Mouse (Mus musculus) gastrocnemius, adult 18-20 months (tissue): Measurements from ENCODE around the gene Olfr676. TPM values are rescaled to one million over a fixed set of nuclear protein-coding genes. Genes with fewer than 3 reads are reported as not detected.
"Not testable (repeated sequence)": the region's sequence is repeated elsewhere in the genome, so short reads cannot be mapped to it uniquely, and the experiment has no call there.

ENCODE experiments used
- DNase-seq: peaks from one replicate; pipeline ENCODE4 v3.0.0; 2021; ENCODE audit warnings: low spot score
- long read RNA-seq, 2 experiments: library from polyadenylated mRNA; stranded (forward); transcript quantifications; one replicate each; pipeline ENCODE4 v2.0.0; 2021
- total RNA-seq, 2 experiments: library from RNA; stranded (reverse); gene quantifications; 2 replicates each; pipeline ENCODE4 v1.2.3; 2021

The Olfr676 gene
- not detected for total RNA-seq
- long read RNA-seq, experiment 1 = 0 reads
- long read RNA-seq, experiment 2 = 0 reads

DNA sequence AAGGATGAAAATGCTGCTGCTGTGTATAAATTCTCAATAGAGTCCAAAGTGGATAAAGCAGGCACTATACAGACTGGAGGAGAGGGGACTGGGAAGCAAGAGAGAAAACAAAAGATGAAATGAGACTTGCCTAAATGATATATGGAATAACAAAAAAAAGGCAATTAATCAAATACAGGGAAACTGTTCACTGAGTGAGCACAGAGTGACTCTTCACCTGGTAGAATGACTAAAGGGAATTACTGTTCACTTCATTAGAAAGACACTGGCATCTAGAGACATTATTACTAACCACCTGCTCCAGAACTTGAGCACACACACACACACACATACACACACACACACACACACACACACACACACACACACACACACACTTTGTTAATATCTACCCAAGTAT is at the start of gene Olfr676:
TSS of gene Olfr676 (plus strand) at position 301 of the 400 bp plus-strand sequence.
- DNase-seq = no peak

DNA sequence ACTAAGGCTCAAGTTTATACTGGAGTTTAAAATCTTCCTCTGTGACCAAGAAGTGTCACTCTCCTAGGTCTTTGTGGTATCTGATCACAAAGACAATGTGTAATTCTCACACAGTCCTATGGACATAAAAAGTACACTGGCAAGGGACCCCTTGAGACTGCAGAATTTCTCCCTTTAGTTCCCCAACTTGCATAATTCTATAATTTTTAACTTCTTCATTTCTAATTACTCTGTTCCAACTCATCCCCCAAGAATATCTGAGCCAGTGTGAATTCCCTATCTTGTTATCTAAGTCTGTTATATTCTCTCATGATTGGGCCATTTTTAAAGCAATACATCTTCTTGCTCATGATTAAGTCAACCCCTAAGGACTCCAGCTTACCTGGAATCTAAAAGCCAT is 30.6 kb upstream of the Olfr676 start, which contains the start of gene Olfr672:
TSS of gene Olfr672 (minus strand) at position 101 of the 400 bp plus-strand sequence.
- DNase-seq = no peak

DNA sequence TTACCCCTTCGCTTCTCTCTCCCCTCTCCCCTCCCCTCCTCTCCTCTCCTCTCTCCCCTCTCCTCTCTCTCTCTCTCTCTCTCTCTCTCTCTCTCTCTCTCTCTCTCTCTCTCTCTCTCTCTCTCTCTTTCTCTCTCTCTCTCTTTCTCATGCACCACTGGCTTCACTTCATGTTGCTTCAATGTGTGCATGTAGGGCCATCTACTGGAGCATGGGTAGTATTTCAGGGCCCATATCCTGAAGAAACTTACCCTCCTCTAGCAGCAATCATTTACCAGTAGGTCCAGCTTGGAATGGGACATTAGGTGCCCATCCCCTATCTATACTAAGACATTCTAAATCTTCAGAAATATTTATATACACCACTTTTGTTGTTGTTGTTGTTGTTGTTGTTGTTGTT is 10.0 kb upstream of the Olfr676 start:
- DNase-seq = no peak

DNA sequence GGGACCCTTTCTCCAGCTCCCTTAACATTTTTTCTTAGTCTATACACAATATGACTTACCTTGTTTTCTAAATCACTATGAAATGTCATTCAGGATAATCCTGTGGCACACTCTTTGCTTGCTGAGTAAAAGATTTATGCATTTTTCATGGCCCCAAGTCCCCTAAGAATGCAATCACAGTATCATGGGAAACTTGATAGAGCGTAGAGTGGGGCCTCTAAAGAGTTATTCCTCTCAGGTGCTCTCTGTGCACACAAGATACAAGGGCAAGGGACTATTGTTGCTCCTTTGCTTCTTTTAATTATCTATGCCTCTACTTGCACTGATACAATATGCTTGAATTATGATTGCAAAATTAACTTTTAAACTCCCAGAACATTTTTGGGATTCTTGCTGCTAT is 4.1 kb upstream of the Olfr676 start, which contains the start of gene Olfr675:
TSS of gene Olfr675 (minus strand) at position 101 of the 400 bp plus-strand sequence.
- DNase-seq = no peak

DNA sequence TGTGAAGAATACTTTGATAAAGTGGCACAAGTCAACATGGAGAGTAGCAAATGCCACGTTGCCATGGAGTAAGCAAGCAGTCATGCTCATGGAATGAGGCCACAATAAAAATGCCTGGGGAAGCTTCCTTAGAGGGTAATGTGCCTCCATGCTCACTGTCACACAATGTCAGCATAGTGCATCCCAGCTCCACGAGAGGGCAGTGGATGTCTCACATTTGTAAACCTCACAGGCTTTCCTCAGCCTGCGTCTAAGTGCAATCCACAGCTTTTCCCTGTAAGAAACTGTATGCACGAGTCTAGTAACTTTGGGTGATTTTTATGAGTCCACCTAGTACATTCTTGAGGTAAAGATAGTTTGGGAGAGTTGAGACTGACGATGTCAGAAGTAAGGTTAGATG is 1.3 kb downstream of the Olfr676 start:
- DNase-seq = not testable (repeated sequence)

DNA sequence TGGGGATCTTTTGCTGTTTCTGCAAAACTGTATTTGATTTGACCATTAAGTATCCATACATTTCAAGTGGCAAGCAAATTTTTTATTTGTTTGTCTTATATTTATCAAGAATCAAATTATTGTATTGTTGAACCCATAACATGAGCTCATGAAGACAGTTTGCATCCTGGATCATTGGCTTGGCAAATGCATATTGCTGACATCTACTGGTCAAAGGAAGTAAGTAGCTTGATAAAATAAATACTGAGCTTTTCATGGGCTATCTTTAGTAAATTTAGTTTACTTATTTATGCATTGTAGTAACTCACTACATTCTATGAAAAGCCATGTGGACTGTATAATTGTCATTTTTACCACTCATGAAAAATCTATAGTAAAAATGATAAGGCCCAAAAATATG is 26.5 kb downstream of the Olfr676 start:
- DNase-seq = no peak

DNA sequence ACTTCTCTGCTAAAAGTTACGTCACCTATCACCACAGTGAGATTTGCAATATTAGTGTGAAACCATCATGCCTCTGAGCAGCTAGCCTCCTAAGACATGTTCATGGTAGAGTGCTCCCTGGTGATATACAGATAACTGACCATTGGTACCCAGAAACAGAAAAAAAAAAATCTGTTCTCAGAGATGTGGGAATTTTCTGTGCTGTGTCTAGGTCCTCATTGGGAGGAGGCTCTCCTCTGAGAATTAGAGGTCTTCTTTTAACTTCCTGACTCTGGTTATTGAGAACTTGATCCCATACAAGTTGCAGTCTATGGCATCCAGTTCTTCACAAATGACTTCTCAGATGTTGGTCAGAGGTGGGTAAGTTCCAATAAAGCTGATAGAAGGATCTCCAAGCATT is 31.7 kb downstream of the Olfr676 start, which contains the start of gene Olfr678:
TSS of gene Olfr678 (plus strand) at position 301 of the 400 bp plus-strand sequence.
- no peak for DNase-seq

DNA sequence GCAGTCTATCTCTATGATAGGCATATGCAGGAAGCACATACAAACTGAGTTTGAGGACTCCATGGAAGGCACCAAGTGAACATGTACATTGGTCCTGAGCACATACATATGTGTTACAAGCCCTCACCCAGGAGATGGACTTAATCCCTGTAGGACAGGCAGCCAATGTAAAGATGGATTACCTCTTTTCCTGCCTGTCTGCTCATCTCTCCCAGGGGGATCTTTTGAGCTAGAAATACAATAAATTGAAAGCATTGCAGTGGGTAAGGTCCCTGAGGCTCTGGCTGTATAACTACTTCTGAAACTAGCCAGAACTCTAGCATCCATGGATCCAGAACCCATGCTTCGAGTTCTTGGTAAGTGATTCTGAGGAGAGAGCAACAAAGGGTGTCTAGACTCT is 48.4 kb downstream of the Olfr676 start, which contains the start of gene Olfr679:
TSS of gene Olfr679 (plus strand) at position 301 of the 400 bp plus-strand sequence.
- DNase-seq = no peak

Other genes starting within 250 kb of the Olfr676 start
- gene Usp17lb, start 190.1 kb upstream of the Olfr676 start, total RNA-seq = not detected
- gene Usp17la, start 175.7 kb upstream of the Olfr676 start, total RNA-seq = not detected
- gene Olfr665, start 154.7 kb upstream of the Olfr676 start, total RNA-seq = not detected
- not detected for gene Olfr666, start 136.7 kb upstream of the Olfr676 start, total RNA-seq
- gene Olfr667, start 111.2 kb upstream of the Olfr676 start, total RNA-seq = not detected
- gene Olfr668, start 104.6 kb upstream of the Olfr676 start, total RNA-seq = not detected
- gene Olfr669, start 98.5 kb upstream of the Olfr676 start, total RNA-seq = not detected
- not detected for gene Olfr670, start 70.1 kb upstream of the Olfr676 start, total RNA-seq
- not detected for gene Olfr671, start 53.6 kb upstream of the Olfr676 start, total RNA-seq
- gene Olfr672, start 30.7 kb upstream of the Olfr676 start, total RNA-seq = not detected
- gene Olfr675, start 4.2 kb upstream of the Olfr676 start, total RNA-seq = not detected
- not detected for gene Olfr677, start 18.7 kb downstream of the Olfr676 start, total RNA-seq
- gene Olfr678, start 31.8 kb downstream of the Olfr676 start, total RNA-seq = not detected
- gene Olfr679, start 48.5 kb downstream of the Olfr676 start, total RNA-seq = not detected
- not detected for gene Olfr680-ps1, start 60.1 kb downstream of the Olfr676 start, total RNA-seq
- not detected for gene Olfr681, start 84.1 kb downstream of the Olfr676 start, total RNA-seq
- not detected for gene Olfr683, start 114.3 kb downstream of the Olfr676 start, total RNA-seq
- gene Olfr684, start 131.0 kb downstream of the Olfr676 start, total RNA-seq = not detected
- not detected for gene Olfr685, start 153.3 kb downstream of the Olfr676 start, total RNA-seq
- gene Olfr686, start 174.8 kb downstream of the Olfr676 start, total RNA-seq = not detected